Mouse (Mus musculus) retina, postnatal 7 days (tissue): ENCODE data around the gene Nr1i3.
"Not testable (repeated sequence)": the region's sequence is repeated elsewhere in the genome, so short reads cannot be mapped to it uniquely, and the experiment has no call there.

Experiments used
- DNase-seq: peaks from one replicate; pipeline ENCODE4 v3.0.0-alpha.2; 2012; ENCODE audit warnings: low read depth, low spot score

The Nr1i3 gene

GRCm38 (mm10) chr1:171230215-171230614 lies 16.4 kb downstream of the Nr1i3 start:
- no peak for DNase-seq

- no peak for DNase-seq
Measured at GRCm38 (mm10) chr1:171231844-171232243, 18.1 kb downstream of the Nr1i3 start.

DNA sequence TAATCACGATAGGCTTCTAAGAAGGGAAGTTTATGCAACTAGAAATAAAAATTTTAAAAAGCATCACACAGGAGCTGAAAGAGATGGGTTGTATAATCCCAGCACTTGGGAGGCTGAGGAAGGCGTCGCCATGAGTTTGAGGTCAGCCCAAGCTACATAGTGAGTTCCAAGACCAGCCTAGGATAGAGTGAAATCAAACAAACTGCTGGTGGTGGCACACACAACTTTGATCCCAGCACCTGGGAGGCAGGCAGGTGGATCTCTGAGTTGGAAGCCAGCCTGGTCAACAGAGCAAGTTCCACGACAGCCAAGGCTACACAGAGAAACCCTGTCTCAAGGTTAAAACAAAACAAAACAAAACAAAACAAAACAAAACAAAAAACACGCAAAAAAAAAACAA lies 18.6 kb downstream of the Nr1i3 start:
- DNase-seq = no peak

GRCm38 (mm10) chr1:171232800-171233730 lies 19.3 kb downstream of the Nr1i3 start:
- DNase-seq = no peak

DNA sequence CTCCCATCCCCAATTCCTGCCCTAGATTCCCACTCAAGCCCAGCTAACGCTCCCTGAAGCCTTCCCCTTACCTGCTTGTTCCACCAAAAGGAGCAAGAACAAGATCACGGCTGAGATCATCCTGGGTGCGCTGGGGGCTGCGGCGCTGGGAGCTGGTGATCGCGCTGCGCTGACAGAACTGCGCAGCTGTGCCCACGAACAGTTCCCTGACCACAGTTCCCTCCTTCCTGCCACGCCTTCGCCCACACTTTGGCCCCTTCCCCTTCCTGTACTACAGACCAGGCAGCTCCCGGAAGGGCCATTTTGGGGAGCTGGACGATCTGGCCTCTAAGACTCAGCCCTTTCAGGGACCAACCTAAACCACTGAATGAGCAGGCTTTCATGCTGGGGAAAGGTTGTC lies 20.4 kb downstream of the Nr1i3 start, which contains the start of gene Fcer1g:
Gene Fcer1g (minus strand): TSS at position 240 of the 400 bp plus-strand sequence.
- no peak for DNase-seq

GRCm38 (mm10) chr1:171234538-171234937 lies 20.8 kb downstream of the Nr1i3 start:
- DNase-seq = no peak

GRCm38 (mm10) chr1:171235791-171236190 lies 22.0 kb downstream of the Nr1i3 start:
- no peak for DNase-seq

DNA sequence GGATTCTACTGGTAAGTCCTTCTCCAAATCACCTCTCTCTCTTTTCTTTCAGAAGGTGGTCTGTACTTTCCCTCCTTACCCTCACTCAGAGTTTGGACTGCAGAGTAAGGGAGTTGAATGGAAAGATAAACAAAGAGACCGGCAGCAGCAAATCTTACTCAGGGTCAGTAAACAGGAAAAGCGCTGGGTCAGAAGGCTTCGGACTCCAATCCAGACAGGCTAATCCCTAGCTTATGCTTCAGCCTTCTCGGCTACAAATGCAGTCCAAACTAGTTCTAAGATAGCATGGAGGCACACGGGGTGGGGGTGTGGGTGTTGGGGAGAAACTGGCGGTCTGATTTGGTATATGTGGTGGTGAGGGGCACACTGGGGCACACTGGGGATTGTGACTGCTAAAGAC lies 23.7 kb downstream of the Nr1i3 start:
- no peak for DNase-seq

GRCm38 (mm10) chr1:171238463-171238862 lies 24.7 kb downstream of the Nr1i3 start:
- DNase-seq = peak; percentile 64

DNA sequence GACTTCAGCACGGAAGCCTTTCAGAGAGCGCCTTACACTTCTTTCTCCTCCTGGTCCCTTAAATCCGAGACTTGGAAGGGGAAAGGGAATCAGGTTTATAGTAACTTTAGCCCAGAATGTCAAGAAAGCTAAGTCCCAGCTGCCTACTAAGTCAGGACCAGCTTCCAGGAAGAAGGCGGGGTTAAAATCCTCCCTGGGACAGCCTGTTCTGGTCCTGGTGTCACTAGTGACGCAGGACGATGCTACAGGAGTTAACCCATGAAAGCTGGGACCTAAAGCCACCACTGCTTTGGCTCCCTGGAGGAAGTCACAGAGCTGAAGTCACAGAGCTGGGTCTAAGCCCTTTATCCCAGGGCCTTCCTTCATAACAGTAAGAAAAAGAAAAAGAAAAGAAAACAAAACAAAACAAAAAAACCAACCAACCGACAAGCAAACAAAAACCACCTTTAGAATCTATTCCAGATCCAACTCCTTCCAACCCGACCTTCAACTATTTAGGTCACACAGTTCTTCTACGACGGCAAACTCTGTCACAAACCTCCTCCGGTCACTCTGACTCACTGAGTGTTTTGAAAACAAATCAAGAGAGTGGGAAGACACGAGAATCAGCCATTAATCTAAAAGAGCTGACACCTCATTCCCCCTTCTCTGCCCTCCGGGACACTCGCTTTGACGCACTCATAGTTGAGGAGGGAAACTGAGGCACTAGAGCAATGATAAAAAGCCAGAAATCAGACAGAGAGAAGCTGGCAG lies 26.4 kb downstream of the Nr1i3 start:
- DNase-seq = no peak

- DNase-seq = no peak
Measured at GRCm38 (mm10) chr1:171240911-171241310, 27.1 kb downstream of the Nr1i3 start.

DNA sequence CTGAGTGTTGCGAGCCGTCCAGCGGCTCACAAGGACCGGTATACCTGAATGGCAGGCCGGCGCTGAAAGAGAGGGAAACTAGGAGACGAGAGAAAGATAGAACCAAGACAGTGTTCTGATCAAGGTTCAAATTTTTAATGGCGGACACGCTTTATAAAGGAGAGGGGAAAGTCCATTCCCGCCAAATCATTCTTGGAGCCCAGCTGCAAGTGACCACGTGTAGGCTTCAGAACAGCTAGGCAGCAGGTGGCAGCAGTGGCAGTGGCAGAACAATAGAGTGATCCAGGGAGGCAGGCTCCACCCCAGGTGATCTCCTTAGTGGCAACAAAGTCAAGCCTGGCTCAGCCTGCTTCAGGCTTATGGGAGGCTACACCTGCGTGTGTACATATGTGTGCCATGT lies 28.2 kb downstream of the Nr1i3 start:
- not testable (repeated sequence) for DNase-seq

GRCm38 (mm10) chr1:171245353-171245752 lies 31.6 kb downstream of the Nr1i3 start:
- no peak for DNase-seq

DNA sequence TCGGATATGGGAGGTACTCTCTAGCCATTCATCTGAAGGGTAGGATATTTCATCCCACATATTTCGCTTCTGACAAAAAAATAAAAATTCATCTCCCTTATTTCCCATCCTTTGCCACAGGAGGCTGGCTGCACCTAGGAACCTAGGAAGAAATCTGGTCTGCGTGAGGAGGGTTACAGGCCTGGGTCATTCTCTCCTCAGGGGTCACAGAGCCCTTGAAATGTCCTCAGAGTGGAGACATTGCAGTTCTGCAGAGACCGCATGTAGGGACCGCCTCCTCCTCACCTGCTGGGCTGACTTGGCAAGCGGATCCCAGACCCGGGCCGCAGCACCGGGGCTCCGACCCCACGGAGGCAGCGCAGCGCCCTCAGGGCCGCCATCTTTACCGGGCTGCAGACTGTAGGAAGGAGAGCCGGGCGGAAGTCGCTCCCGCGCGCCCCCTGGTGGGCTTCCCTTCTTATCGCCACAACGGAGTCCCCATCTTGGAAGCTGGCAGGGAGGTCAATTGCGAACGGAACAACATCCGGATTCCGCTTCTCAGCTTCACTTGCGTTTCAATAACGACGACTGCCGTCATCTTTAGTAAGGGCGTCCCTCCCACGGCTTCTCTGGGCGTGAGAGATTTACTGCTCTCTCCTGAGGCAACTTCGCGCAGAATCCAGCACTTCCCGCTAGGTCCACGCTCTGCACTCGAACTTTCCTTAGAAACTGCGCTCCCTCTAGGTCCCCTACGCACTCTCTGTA lies 33.1 kb downstream of the Nr1i3 start:
- DNase-seq = peak; percentile 98

DNA sequence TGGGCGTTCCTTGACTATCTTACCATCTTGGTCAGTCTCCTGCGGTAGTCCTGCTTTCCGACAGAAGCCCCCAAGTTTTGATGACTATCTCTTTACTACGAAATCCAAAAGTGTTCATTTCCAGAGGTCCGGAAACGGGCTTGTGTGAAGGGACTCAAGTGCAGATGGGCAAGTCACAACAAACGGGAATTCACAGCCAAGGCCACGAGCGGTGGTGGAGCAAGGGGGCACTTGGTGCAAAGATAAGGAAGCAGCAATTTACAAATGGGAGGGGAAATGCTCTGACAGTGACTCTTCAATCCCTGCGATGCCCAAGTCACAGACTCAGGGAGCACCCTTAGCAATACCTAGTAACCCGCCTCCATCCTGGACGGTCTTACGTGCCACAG lies 33.7 kb downstream of the Nr1i3 start:
- DNase-seq = no peak

DNA sequence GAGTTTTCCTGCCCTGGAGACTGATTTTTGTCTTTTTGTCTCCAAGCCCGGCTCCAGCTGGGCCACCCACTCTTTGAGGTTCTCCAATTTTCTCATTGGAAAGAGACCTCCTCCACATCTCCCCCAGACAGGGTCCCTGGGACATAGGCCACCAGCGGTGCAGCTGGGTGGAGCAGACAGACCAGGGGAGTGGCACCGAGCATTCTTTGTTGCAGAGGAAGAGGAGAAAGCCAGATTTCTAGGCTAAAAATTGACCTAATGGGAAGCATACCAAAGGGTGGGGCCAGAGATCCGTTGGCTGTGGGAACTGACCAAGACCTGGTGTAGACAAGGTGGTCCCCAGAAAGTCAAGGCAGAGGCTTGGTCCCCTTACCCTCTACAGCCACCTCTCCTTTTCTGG lies 34.1 kb downstream of the Nr1i3 start:
- no peak for DNase-seq

DNA sequence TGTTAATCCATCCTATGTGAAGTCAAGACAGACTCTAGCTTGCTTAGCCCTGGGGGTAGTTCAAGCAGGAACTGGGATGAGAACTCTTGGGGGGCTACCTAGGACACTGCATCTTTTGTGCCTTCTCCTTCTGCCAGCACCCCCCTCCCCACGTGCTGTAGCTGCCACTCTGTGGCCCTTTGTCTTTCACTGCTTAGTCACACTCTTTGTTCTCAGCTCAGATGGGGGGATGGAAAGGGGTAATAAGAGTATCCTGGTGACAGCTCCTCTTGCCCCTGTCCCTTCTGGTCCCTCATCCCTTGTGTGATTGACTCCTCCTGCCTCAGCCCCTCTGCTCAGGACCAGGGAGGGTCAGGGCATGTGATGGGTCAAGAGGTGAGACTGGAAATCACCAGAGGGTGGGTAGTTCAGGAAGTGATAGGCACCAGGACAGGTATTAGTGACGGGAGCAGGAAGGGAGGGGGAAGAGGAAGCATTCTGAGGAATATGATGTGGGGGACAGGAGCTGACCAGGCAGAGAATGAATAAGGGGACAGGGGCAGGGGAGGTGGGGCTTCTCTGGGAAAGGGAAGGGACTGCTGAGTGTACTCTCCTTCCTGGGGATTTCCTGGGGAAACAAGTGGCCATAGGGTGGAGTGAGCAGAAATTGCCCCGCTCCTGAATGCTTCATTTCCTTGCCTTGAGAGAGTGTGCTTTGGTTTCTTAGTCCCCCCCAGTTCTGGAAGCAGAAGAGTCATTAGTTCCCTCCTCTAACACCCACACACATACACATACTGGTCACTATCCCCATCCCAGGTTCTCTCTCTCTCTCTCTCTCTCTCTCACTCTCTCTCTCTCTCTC lies 34.8 kb downstream of the Nr1i3 start:
- no peak for DNase-seq

GRCm38 (mm10) chr1:171249913-171250600 lies 36.3 kb downstream of the Nr1i3 start, which contains the start of gene Adamts4:
TSS of gene Adamts4 (plus strand) at chr1:171250421.
- DNase-seq = no peak

GRCm38 (mm10) chr1:171250680-171251593 lies 37.2 kb downstream of the Nr1i3 start, which contains the start of gene Ndufs2:
TSS of gene Ndufs2 (minus strand) at chr1:171251388.
- no peak for DNase-seq
